9 mouse cellular contexts compared by ENCODE assay signal in genomic region chr1:87265200-87265599, GRCm38 (mm10). TPM values are rescaled to one million over a fixed set of nuclear protein-coding genes. Genes with fewer than 3 reads are reported as not detected.
A peak's percentile ranks its signal among the peaks of the same experiment; 100 is the strongest.
DNase-seq lines count a peak whose midpoint lies in the region; ATAC-seq lines count a peak whose summit lies in the region.
"Had no signal": no experiment of that assay in that cellular context is flagged by ENCODE, and none has a peak within 500 bp of the region (broad histone marks: within the 10 kb centered on the region; RNA-seq: fewer than 3 reads in every experiment).

No protein-coding gene starts in this region.

- H3K36me3 ChIP-seq in embryonic facial prominence, embryonic 15.5 days: no peaks in the 10 kb centered on the region
- no peaks in the 10 kb centered on the region for H3K36me3 ChIP-seq in kidney, embryonic 15.5 days
- no peaks in the 10 kb centered on the region for H3K36me3 ChIP-seq in neural tube, embryonic 12.5 days

- DNase-seq in kidney, adult 18-20 months: peak; percentile 55
- no peak for DNase-seq in kidney, postnatal 14 days
- DNase-seq in frontal cortex, postnatal 36 days (ENCODE audit: low spot score in 2 of 2): no peak
- DNase-seq in left cerebral cortex, postnatal 25 days (ENCODE audit: low spot score in 2 of 2): no peak
- no peak for DNase-seq in frontal cortex, postnatal 25 days (ENCODE audit: low spot score in 2 of 2)

- 0 out of 2 replicates have a peak, but pooled peaks have one; percentile 34 for ATAC-seq in embryonic facial prominence, embryonic 15.5 days (ENCODE audit: insufficient number of reproducible peaks, low FRiP score, low TSS enrichment, low read depth)
- ATAC-seq in kidney, embryonic 15.5 days (replicated peaks; ENCODE audit: low FRiP score): no peak
- ATAC-seq in neural tube, embryonic 12.5 days (ENCODE audit: low FRiP score, low read depth): no peak

- peak overlapping the region; percentile 52 for H3K4me3 ChIP-seq in embryonic facial prominence, embryonic 15.5 days (replicated peaks)
- peak overlapping the region; percentile 49 for H3K4me3 ChIP-seq in kidney, embryonic 15.5 days (replicated peaks)
- peak overlapping the region; percentile 38; the same call in 1 of the 2 replicates for H3K4me3 ChIP-seq in neural tube, embryonic 12.5 days

- WGBS in embryonic facial prominence, embryonic 15.5 days: 2% methylated on average over 13 of the region's 13 CpGs
- whole genome bisulfite sequencing in kidney, embryonic 15.5 days: 2% methylated on average over 13 of the region's 13 CpGs
- 0% methylated on average over 13 of the region's 13 CpGs for WGBS in neural tube, embryonic 12.5 days

- no peak overlapping the region for H3K9ac ChIP-seq in embryonic facial prominence, embryonic 15.5 days
- no peak overlapping the region for H3K9ac ChIP-seq in kidney, embryonic 15.5 days
- H3K9ac ChIP-seq in neural tube, embryonic 12.5 days: 0 out of 2 replicates have a peak overlapping the region, but pooled peaks have one; percentile 38

- H3K27ac ChIP-seq in embryonic facial prominence, embryonic 15.5 days (replicated peaks): no peak overlapping the region
- H3K27ac ChIP-seq in kidney, embryonic 15.5 days: no peak overlapping the region
- H3K27ac ChIP-seq in neural tube, embryonic 12.5 days: no peak overlapping the region
- H3K27ac ChIP-seq: macrophage had no signal

- no peaks in the 10 kb centered on the region for H3K9me3 ChIP-seq in embryonic facial prominence, embryonic 15.5 days (replicated peaks)
- H3K9me3 ChIP-seq in kidney, embryonic 15.5 days (replicated peaks): no peaks in the 10 kb centered on the region
- no peaks in the 10 kb centered on the region for H3K9me3 ChIP-seq in neural tube, embryonic 12.5 days

- peaks cover 72% of the 10 kb centered on the region for H3K27me3 ChIP-seq in embryonic facial prominence, embryonic 15.5 days
- H3K27me3 ChIP-seq in kidney, embryonic 15.5 days: peaks cover 82% of the 10 kb centered on the region
- peaks cover 78% of the 10 kb centered on the region for H3K27me3 ChIP-seq in neural tube, embryonic 12.5 days (replicated peaks)

- peaks cover 27% of the 10 kb centered on the region for H3K4me1 ChIP-seq in embryonic facial prominence, embryonic 15.5 days
- H3K4me1 ChIP-seq in kidney, embryonic 15.5 days: peaks cover 41% of the 10 kb centered on the region
- peaks cover 23% of the 10 kb centered on the region for H3K4me1 ChIP-seq in neural tube, embryonic 12.5 days

- H3K4me2 ChIP-seq in embryonic facial prominence, embryonic 15.5 days (replicated peaks): peak overlapping the region; percentile 98
- peak overlapping the region; percentile 85 for H3K4me2 ChIP-seq in kidney, embryonic 15.5 days
- H3K4me2 ChIP-seq in neural tube, embryonic 12.5 days (replicated peaks): peak overlapping the region; percentile 83

- intact Hi-C loops in left cerebral cortex, postnatal 25 days (cut with DNase I): no loop called here

RNA-seq across cellular contexts. Expression of gene Efhd1, which starts 1.0 kb away (rescaled TPM):
- 2.8 and 3.0 TPM in 2 replicates for polyA plus RNA-seq in embryonic facial prominence, embryonic 15.5 days (2015; fragmentation: Nextera tagmentation; extraction: Ambion mirVana)
- 5.7 and 5.8 TPM in 2 replicates for polyA plus RNA-seq in kidney, embryonic 15.5 days (2015; fragmentation: Nextera tagmentation; extraction: Ambion mirVana)
- polyA plus RNA-seq in neural tube, embryonic 12.5 days (2016; fragmentation: Nextera tagmentation; extraction: Ambion mirVana): 0.37 and 0.84 TPM in 2 replicates
- 10 to 100 TPM; 11.6 to 12.1 TPM for total RNA-seq in left cerebral cortex, postnatal 25 days (2021)

RNA-seq across cellular contexts. Expression of gene Eif4e2, which starts 51.5 kb away (rescaled TPM):
- 164 and 167 TPM in 2 replicates for polyA plus RNA-seq in embryonic facial prominence, embryonic 15.5 days (2015; fragmentation: Nextera tagmentation; extraction: Ambion mirVana)
- 164 and 168 TPM in 2 replicates for polyA plus RNA-seq in kidney, embryonic 15.5 days (2015; fragmentation: Nextera tagmentation; extraction: Ambion mirVana)
- 138 and 150 TPM in 2 replicates for polyA plus RNA-seq in neural tube, embryonic 12.5 days (2016; fragmentation: Nextera tagmentation; extraction: Ambion mirVana)
- total RNA-seq in left cerebral cortex, postnatal 25 days (2021): 10 to 100 TPM; 68.0 to 69.0 TPM
